Mouse (Mus musculus) forebrain, embryonic 14.5 days (tissue): ENCODE results near the gene Urb1. TPM values are rescaled to one million over a fixed set of nuclear protein-coding genes. Genes with fewer than 3 reads are reported as not detected.

Experiments
- ATAC-seq: fragments of 200-750 bp; cut with Nextera tagmentation; 2 replicates; pipeline ENCODE4 v1.8.0; 2017; ENCODE audit warnings: mild to moderate bottlenecking, moderate library complexity
- DNase-seq: peaks from one replicate; pipeline ENCODE4 v3.0.0-alpha.2; 2015; ENCODE audit warnings: low spot score
- H3K27ac ChIP-seq: fragments of 300-500 bp; sonication (generic); 2 replicates; pipeline ENCODE4 v1.5.1; 2014; ENCODE audit warnings: low read depth, mild to moderate bottlenecking, control low read depth, low read length, moderate library complexity
- H3K27me3 ChIP-seq: fragments of 300-500 bp; sonication (generic); replicated peaks from 2 replicates; pipeline ENCODE4 v1.6.1; 2014; ENCODE audit warnings: low read length, control low read depth, mixed read lengths; ENCODE audit not compliant: control insufficient read depth, insufficient read depth
- H3K36me3 ChIP-seq: fragments of 300-500 bp; sonication (generic); 2 replicates; pipeline ENCODE4 v1.6.1; 2014; ENCODE audit warnings: low read length, control low read depth; ENCODE audit not compliant: control insufficient read depth, insufficient read depth
- H3K4me1 ChIP-seq: fragments of 300-500 bp; sonication (generic); 2 replicates; pipeline ENCODE4 v1.6.1; 2014; ENCODE audit warnings: antibody characterized with exemption, low read length, control low read depth; ENCODE audit not compliant: control insufficient read depth, insufficient read depth
- H3K4me2 ChIP-seq: fragments of 300-500 bp; sonication (generic); 2 replicates; pipeline ENCODE4 v1.6.1; 2014; ENCODE audit warnings: mild to moderate bottlenecking, control low read depth, low read length
- H3K4me3 ChIP-seq: fragments of 300-500 bp; sonication (generic); 2 replicates; pipeline ENCODE4 v1.5.1; 2014; ENCODE audit warnings: low read depth, low read length, control low read depth
- H3K9ac ChIP-seq: fragments of 300-500 bp; sonication (generic); 2 replicates; pipeline ENCODE4 v1.6.1; 2014; ENCODE audit warnings: mild to moderate bottlenecking, low read length, control low read depth, moderate library complexity
- H3K9me3 ChIP-seq: fragments of 300-500 bp; sonication (generic); replicated peaks from 2 replicates; pipeline ENCODE4 v1.6.1; 2016; ENCODE audit warnings: low read length, control low read depth, mixed read lengths; ENCODE audit not compliant: control insufficient read depth
- WGBS: fragments of 180-500 bp; shearing (Covaris S2); extraction: QIAGEN DNeasy Blood & Tissue Kit; methylation state at CpG from one replicate; pipeline ENCODE4 v1.1.7; 2014; 5-methylcytosine and 5-hydroxymethylcytosine counted together
- polyA plus RNA-seq: library from polyadenylated mRNA; unstranded; fragments of >200 nt; fragmentation: Nextera tagmentation; extraction: Ambion mirVana; gene quantifications from 2 replicates; pipeline ENCODE4 v1.2.1, GENCODE M21; 2014

Gene Urb1
- polyA plus RNA-seq, 1 experiment from 2014 or later, result 7.0 TPM

GRCm38 (mm10) chr16:90792500-90792899 lies 17.7 kb downstream of the Urb1 start:
- peaks cover 90% of the 10 kb centered on the region for H3K36me3 ChIP-seq
- no peak overlapping the region for H3K27ac ChIP-seq
- H3K9me3 ChIP-seq, result no peaks in the 10 kb centered on the region
- DNase-seq, result no peak
- ATAC-seq, result no peak
- H3K4me1 ChIP-seq, result no peaks in the 10 kb centered on the region
- H3K9ac ChIP-seq, result no peak overlapping the region
- no peak overlapping the region for H3K4me2 ChIP-seq
- H3K4me3 ChIP-seq, result no peak overlapping the region
- 95% methylated on average over 3 of the region's 3 CpGs for WGBS
- no peaks in the 10 kb centered on the region for H3K27me3 ChIP-seq

GRCm38 (mm10) chr16:90792066-90792465 lies 18.1 kb downstream of the Urb1 start:
- no peak overlapping the region for H3K9ac ChIP-seq
- WGBS, result 89% methylated on average over 5 of the region's 5 CpGs
- H3K36me3 ChIP-seq, result peaks cover 90% of the 10 kb centered on the region
- no peak overlapping the region for H3K4me2 ChIP-seq
- no peak for ATAC-seq
- H3K4me1 ChIP-seq, result no peaks in the 10 kb centered on the region
- DNase-seq, result no peak
- H3K9me3 ChIP-seq, result no peaks in the 10 kb centered on the region
- H3K27ac ChIP-seq, result no peak overlapping the region
- H3K27me3 ChIP-seq, result no peaks in the 10 kb centered on the region
- no peak overlapping the region for H3K4me3 ChIP-seq

DNA sequence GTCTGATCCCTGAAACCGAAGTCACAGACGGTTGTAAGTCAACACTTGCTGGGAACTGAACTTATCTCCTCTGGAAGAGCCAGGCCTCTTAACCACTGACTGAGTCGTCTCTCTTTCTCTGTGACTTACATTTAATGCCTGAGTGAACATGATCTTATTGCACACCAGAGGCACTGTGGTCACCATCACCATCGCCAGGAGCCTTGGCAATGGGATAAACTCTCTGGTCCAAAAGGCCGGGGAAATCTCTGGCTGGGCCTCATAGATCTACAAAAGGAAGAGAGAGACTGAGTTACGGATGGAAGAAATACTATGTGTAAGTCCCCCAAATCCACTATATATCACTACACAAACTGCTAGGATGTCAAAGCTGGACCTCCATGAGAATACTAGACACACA lies 19.3 kb downstream of the Urb1 start:
- WGBS, result 89% methylated on average over 6 of the region's 6 CpGs
- Histone ChIP-seq H3K9me3 (no peaks in the 10 kb centered on the region), H3K4me1 (no peaks in the 10 kb centered on the region), H3K27me3 (no peaks in the 10 kb centered on the region), H3K9ac (no peak overlapping the region), H3K36me3 (peaks cover 96% of the 10 kb centered on the region), H3K27ac (no peak overlapping the region), H3K4me3 (no peak overlapping the region), H3K4me2 (no peak overlapping the region)
- ATAC-seq (no peak), DNase-seq (no peak)

- H3K4me3 ChIP-seq, result no peak overlapping the region
- H3K9ac ChIP-seq, result no peak overlapping the region
- H3K9me3 ChIP-seq, result no peaks in the 10 kb centered on the region
- ATAC-seq, result no peak
- no peak for DNase-seq
- no peak overlapping the region for H3K4me2 ChIP-seq
- H3K4me1 ChIP-seq, result no peaks in the 10 kb centered on the region
- H3K27me3 ChIP-seq, result no peaks in the 10 kb centered on the region
- H3K36me3 ChIP-seq, result peaks cover 97% of the 10 kb centered on the region
- H3K27ac ChIP-seq, result no peak overlapping the region
- whole genome bisulfite sequencing, result 95% methylated on average over 6 of the region's 6 CpGs
Measured at GRCm38 (mm10) chr16:90788580-90788979, 21.6 kb downstream of the Urb1 start.

DNA sequence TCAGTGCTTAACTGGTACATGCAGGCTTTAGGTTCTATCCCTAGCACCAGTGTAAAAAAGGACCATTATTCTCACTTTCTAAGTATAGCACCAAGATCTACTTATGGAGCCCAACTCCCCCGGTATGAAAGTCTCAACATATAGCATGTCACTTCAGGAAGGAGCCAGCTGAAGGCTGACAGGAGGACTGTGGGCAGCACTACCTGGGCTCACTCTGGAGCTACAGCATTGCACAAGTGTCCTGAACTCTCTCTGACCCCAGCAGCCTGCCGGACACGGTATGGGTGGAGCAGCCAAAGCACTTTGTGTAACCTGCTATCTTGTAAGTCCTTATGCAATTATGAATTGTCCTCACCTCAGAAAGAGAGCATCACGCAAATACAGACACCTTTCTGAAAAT lies 25.0 kb downstream of the Urb1 start:
- 90% methylated on average over 4 of the region's 4 CpGs for WGBS
- Histone ChIP-seq H3K9me3 (no peaks in the 10 kb centered on the region), H3K9ac (no peak overlapping the region), H3K27me3 (no peaks in the 10 kb centered on the region), H3K4me3 (no peak overlapping the region), H3K27ac (no peak overlapping the region), H3K36me3 (peaks cover 94% of the 10 kb centered on the region), H3K4me2 (no peak overlapping the region), H3K4me1 (no peaks in the 10 kb centered on the region)
- DNase-seq, result no peak
- ATAC-seq, result no peak

GRCm38 (mm10) chr16:90783302-90783701 lies 26.9 kb downstream of the Urb1 start:
- WGBS, result 92% methylated on average over 11 of the region's 11 CpGs
- Histone ChIP-seq H3K4me2 (no peak overlapping the region), H3K4me3 (no peak overlapping the region), H3K9me3 (no peaks in the 10 kb centered on the region), H3K9ac (no peak overlapping the region), H3K27me3 (no peaks in the 10 kb centered on the region), H3K36me3 (peaks cover 95% of the 10 kb centered on the region), H3K27ac (no peak overlapping the region), H3K4me1 (no peaks in the 10 kb centered on the region)
- ATAC-seq (no peak), DNase-seq (no peak)

GRCm38 (mm10) chr16:90779783-90780182 lies 30.4 kb downstream of the Urb1 start:
- Histone ChIP-seq H3K36me3 (peaks cover 87% of the 10 kb centered on the region), H3K27ac (no peak overlapping the region), H3K9ac (no peak overlapping the region), H3K27me3 (no peaks in the 10 kb centered on the region), H3K4me2 (no peak overlapping the region), H3K9me3 (no peaks in the 10 kb centered on the region), H3K4me1 (no peaks in the 10 kb centered on the region), H3K4me3 (no peak overlapping the region)
- WGBS, result 89% methylated on average over 11 of the region's 11 CpGs
- no peak for ATAC-seq
- DNase-seq, result no peak

- H3K4me1 ChIP-seq, result no peaks in the 10 kb centered on the region
- DNase-seq, result no peak
- no peak overlapping the region for H3K27ac ChIP-seq
- WGBS, result 90% methylated on average over 10 of the region's 10 CpGs
- H3K9ac ChIP-seq, result no peak overlapping the region
- H3K4me3 ChIP-seq, result no peak overlapping the region
- H3K27me3 ChIP-seq, result no peaks in the 10 kb centered on the region
- no peak overlapping the region for H3K4me2 ChIP-seq
- H3K36me3 ChIP-seq, result peaks cover 91% of the 10 kb centered on the region
- no peaks in the 10 kb centered on the region for H3K9me3 ChIP-seq
- no peak for ATAC-seq
Measured at GRCm38 (mm10) chr16:90775946-90776520, 34.2 kb downstream of the Urb1 start.

GRCm38 (mm10) chr16:90774646-90775045 lies 35.6 kb downstream of the Urb1 start:
- no peak overlapping the region for H3K27ac ChIP-seq
- WGBS, result 93% methylated on average over 6 of the region's 6 CpGs

More at GRCm38 (mm10) chr16:90774646-90775045, 35.6 kb downstream of the Urb1 start:
- no peak for DNase-seq
- Histone ChIP-seq H3K4me2 (no peak overlapping the region), H3K9me3 (no peaks in the 10 kb centered on the region), H3K4me3 (no peak overlapping the region), H3K27me3 (no peaks in the 10 kb centered on the region), H3K9ac (no peak overlapping the region), H3K36me3 (peaks cover 80% of the 10 kb centered on the region), H3K4me1 (no peaks in the 10 kb centered on the region)
- ATAC-seq, result no peak
